Mouse (Mus musculus) ES-E14 (cell line): ENCODE measurements at regions not wholly inside any gene's neighbourhood (a gene's known extent, or its start where the extent isn't known, plus 50 kb on each side); places are given as distances from the start of the nearest gene placed in this dataset.

Experiments used
- DNase-seq: peaks from one replicate; pipeline ENCODE4 v3.0.0-alpha.2; 2013; ENCODE audit warnings: low read depth, low spot score
- H3K27ac ChIP-seq: 2 replicates; pipeline ENCODE4 v1.5.1; 2012; ENCODE audit warnings: low read depth, mild to moderate bottlenecking, low read length, moderate library complexity, mixed read lengths; ENCODE audit not compliant: poor library complexity, insufficient read depth, severe bottlenecking
- H3K36me3 ChIP-seq: 2 replicates; pipeline ENCODE4 v1.6.1; 2012; ENCODE audit warnings: mild to moderate bottlenecking, low read length, moderate library complexity, mixed read lengths; ENCODE audit not compliant: control insufficient read depth, poor library complexity, insufficient read depth, severe bottlenecking
- H3K4me1 ChIP-seq, 2 experiments: fragments of 150-350 bp in 1 of 2; sonication (generic) in 1 of 2; 2 replicates each; pipeline ENCODE4 v1.6.1; 2012; ENCODE audit warnings: low read length in 2 of 2, mild to moderate bottlenecking in 1 of 2, mixed read lengths in 1 of 2; ENCODE audit not compliant: control insufficient read depth in 2 of 2, insufficient read depth in 2 of 2, poor library complexity in 1 of 2
- H3K4me3 ChIP-seq, 2 experiments: fragments of 150-350 bp in 1 of 2; sonication (generic) in 1 of 2; 2 replicates each; pipeline ENCODE4 v1.5.1; 2012; ENCODE audit warnings: low read length in 2 of 2, low read depth in 1 of 2, mild to moderate bottlenecking in 1 of 2, mixed read lengths in 1 of 2; ENCODE audit not compliant: insufficient read depth in 1 of 2, poor library complexity in 1 of 2, severe bottlenecking in 1 of 2
- H3K9ac ChIP-seq: 2 replicates; pipeline ENCODE4 v1.6.1; 2012; ENCODE audit warnings: low read depth, mild to moderate bottlenecking, low read length, mixed read lengths; ENCODE audit not compliant: poor library complexity, insufficient read depth, severe bottlenecking
- H3K9me3 ChIP-seq: fragments of 150-350 bp; sonication (generic); 2 replicates; pipeline ENCODE4 v1.6.1; 2012; ENCODE audit warnings: low read depth, mild to moderate bottlenecking, low read length; ENCODE audit not compliant: control insufficient read depth, insufficient read depth
- CHD2 ChIP-seq: IDR thresholded peaks from 2 replicates; pipeline ENCODE4 v1.6.1; 2014; ENCODE audit warnings: mild to moderate bottlenecking, low read depth, low read length, inconsistent platforms
- HCFC1 ChIP-seq: IDR thresholded peaks from 2 replicates; pipeline ENCODE4 v1.6.1; 2012; ENCODE audit warnings: low read length, inconsistent platforms, borderline replicate concordance; ENCODE audit not compliant: insufficient read depth
- MAFK ChIP-seq: IDR thresholded peaks from 2 replicates; pipeline ENCODE4 v1.6.1; 2014; ENCODE audit warnings: mild to moderate bottlenecking, low read depth, low read length, inconsistent platforms; ENCODE audit not compliant: insufficient read depth
- ZC3H11A ChIP-seq: IDR thresholded peaks from 2 replicates; pipeline ENCODE4 v1.6.1; 2012; ENCODE audit warnings: low read depth, mild to moderate bottlenecking, inconsistent platforms, low read length, borderline replicate concordance
- ZNF384 ChIP-seq: IDR thresholded peaks from 2 replicates; pipeline ENCODE4 v1.6.1; 2012; ENCODE audit warnings: low read depth, low read length, inconsistent platforms
- in situ Hi-C, 2 experiments: fragments of 600-800 bp; cut with MboI; formaldehyde crosslinking; loops; one replicate each; pipeline ENCODE4 v1.15.1; 2025; ENCODE audit warnings: low sequenced_read_pairs in 2 of 2, inconsistent platforms in 1 of 2; ENCODE audit not compliant: unreplicated experiment in 2 of 2

DNA sequence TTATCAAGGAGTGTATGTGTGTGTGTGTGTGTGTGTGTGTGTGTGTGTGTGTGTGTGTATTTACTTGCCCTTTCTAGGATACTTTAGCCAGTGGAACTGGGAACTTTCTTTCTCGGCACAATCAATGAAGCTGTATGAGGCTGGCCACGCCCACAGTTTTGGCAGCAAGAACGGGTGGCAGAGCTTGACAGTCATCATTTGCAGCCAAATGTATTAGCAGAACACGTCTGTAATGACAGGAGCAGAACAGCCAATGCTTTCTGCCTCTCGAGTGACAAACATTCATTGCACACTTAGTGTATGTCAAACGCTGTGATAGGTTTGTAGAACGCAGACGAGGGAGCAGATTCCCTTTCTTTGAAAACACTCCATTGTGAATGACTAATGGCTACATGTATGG is 221.4 kb upstream of the Pou3f3 start:
- no peak for DNase-seq
- in situ Hi-C loops: no loop called here
- Histone ChIP-seq H3K36me3 (no peaks in the 10 kb centered on the region), H3K27ac (no peak overlapping the region), H3K9me3 (no peaks in the 10 kb centered on the region), H3K9ac (no peak overlapping the region), H3K4me3 (no peak overlapping the region), H3K4me1 (no peaks in the 10 kb centered on the region)
- TF ChIP-seq HCFC1 (no peak), ZNF384 (no peak)

DNA sequence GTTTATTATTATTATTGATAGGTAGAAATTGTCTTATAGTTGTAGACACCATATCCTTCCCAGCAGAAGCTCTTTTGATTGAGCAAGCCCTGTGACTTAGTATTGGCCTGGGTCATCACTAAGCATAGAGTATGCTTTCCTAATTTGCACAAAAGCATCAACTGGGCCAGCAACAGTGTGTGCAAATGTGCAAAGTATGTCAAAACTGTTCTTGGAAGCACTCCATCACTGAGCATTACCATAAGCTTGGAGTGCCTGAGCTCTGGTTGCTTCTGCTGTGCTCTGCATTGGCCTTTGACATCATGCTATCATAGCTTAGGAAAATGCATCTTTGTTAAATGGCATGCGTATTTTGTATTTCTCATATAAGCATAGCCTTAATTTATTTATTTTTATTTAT is 220.7 kb upstream of the Pou3f3 start:
- Histone ChIP-seq H3K4me1 (no peaks in the 10 kb centered on the region), H3K27ac (no peak overlapping the region), H3K9me3 (no peaks in the 10 kb centered on the region), H3K4me3 (no peak overlapping the region), H3K9ac (no peak overlapping the region), H3K36me3 (no peaks in the 10 kb centered on the region)
- in situ Hi-C loops: no loop called here
- no peak for TF ChIP-seq ZC3H11A
- no peak for TF ChIP-seq MAFK
- TF ChIP-seq CHD2: no peak
- TF ChIP-seq HCFC1: no peak
- TF ChIP-seq ZNF384: no peak
- DNase-seq: no peak

DNA sequence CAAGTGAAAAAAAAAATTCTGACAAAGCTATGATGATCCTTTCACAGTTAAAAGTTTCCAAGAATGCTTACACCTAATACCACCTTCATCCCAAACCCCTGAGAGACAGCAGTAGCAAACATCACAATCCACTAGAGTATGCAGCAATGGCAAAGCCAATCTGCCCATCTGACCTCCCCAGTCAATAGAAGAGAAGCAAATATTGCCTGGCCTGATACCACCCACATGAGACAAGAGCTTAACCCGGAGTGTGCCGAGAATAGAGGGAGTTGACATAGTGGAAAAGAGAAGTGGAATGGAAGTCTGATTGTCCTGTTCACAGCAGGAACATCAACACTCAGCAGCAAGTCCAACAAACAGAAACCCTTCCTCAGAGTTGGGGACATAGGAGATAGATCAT is 219.9 kb upstream of the Pou3f3 start:
- in situ Hi-C loops: no loop called here
- H3K9me3 ChIP-seq: no peaks in the 10 kb centered on the region
- DNase-seq: no peak
- H3K4me3 ChIP-seq: no peak overlapping the region
- H3K27ac ChIP-seq: no peak overlapping the region
- H3K4me1 ChIP-seq: no peaks in the 10 kb centered on the region
- no peak overlapping the region for H3K9ac ChIP-seq
- TF ChIP-seq HCFC1 (no peak), ZNF384 (no peak), MAFK (no peak), ZC3H11A (no peak), CHD2 (no peak)
- H3K36me3 ChIP-seq: no peaks in the 10 kb centered on the region

DNA sequence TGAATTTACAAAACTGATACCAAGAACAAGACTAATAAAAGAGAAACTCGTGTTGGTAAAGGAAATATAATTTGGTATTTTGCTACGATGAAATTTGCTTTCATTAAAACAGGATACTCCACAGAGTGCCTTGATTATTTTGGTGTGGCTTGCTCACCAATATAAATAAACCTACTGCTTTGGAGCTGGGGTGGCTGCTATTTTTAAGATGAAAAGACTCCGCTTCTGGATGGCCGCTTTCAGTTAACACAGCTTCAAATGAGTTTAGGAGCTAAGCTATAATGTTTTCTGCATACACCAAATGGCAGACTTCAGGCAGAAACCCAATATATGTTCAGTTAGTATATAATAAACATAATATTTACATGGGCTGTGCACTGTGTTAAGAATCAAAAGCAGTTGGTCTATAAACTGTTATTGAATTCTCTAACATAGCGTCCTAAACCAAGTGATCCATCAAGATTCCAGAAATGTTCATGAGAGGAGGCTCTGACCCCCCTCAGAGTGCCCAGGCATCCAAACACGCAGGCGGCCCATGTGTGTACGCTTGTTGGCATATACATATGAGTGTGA is 215.1 kb upstream of the Pou3f3 start:
- Histone ChIP-seq H3K4me1 (no peaks in the 10 kb centered on the region), H3K4me3 (no peak overlapping the region), H3K36me3 (no peaks in the 10 kb centered on the region), H3K27ac (no peak overlapping the region), H3K9ac (no peak overlapping the region), H3K9me3 (no peaks in the 10 kb centered on the region)
- DNase-seq: no peak
- in situ Hi-C loops: no loop called here
- TF ChIP-seq HCFC1 (no peak), ZNF384 (no peak)

DNA sequence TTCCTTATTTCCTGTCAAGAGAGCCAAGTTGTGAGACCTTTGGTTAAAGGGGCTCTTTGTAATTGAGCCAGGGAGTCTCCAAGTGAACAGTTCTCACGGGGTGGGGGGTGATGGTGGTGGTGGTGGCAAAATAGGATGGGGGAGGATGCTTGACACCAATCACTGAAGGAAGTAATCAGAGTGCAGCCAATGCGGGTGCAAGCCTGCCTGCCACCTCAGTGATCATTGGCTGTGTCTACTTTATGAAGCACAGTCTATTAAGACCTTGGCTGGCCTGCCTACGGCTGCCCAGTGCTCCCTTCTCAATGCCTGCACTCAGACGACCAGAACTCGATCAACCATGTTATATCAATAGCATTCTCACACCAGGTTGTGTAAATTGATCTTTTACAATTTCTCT is 206.0 kb upstream of the Pou3f3 start:
- Histone ChIP-seq H3K4me3 (no peak overlapping the region), H3K4me1 (no peaks in the 10 kb centered on the region), H3K9me3 (no peaks in the 10 kb centered on the region), H3K9ac (no peak overlapping the region), H3K36me3 (no peaks in the 10 kb centered on the region), H3K27ac (no peak overlapping the region)
- no peak for DNase-seq
- TF ChIP-seq ZNF384 (no peak), HCFC1 (no peak), CHD2 (no peak), ZC3H11A (no peak), MAFK (no peak)
- in situ Hi-C loops: no loop called here
